Mouse (Mus musculus) Muller cell, postnatal 12 days (primary cell): ENCODE results near the gene Rtn4rl1.
A peak's percentile ranks its signal among the peaks of the same experiment; 100 is the strongest.

Experiments used
- DNase-seq: peaks from one replicate; pipeline ENCODE4 v3.0.0-alpha.2; 2015; ENCODE audit errors: inconsistent ontology term

Gene Rtn4rl1

GRCm38 (mm10) chr11:75212876-75213275 lies 19.3 kb downstream of the Rtn4rl1 start:
- no peak for DNase-seq

GRCm38 (mm10) chr11:75213372-75214080 lies 19.9 kb downstream of the Rtn4rl1 start:
- DNase-seq = peak; percentile 65

- DNase-seq = no peak
These were observed 20.7 kb downstream of the Rtn4rl1 start for GRCm38 (mm10) chr11:75214081-75214950.

- no peak for DNase-seq
These were observed 26.5 kb downstream of the Rtn4rl1 start for GRCm38 (mm10) chr11:75220115-75220514.

GRCm38 (mm10) chr11:75220517-75221145 lies 27.0 kb downstream of the Rtn4rl1 start:
- peak; percentile 40 for DNase-seq

- DNase-seq = no peak
These were observed 30.5 kb downstream of the Rtn4rl1 start for GRCm38 (mm10) chr11:75224062-75224461.

GRCm38 (mm10) chr11:75224835-75225234 lies 31.3 kb downstream of the Rtn4rl1 start:
- no peak for DNase-seq

GRCm38 (mm10) chr11:75227632-75228031 lies 34.0 kb downstream of the Rtn4rl1 start:
- no peak for DNase-seq

GRCm38 (mm10) chr11:75229289-75229688 lies 35.7 kb downstream of the Rtn4rl1 start:
- DNase-seq = no peak

GRCm38 (mm10) chr11:75230272-75230760 lies 36.7 kb downstream of the Rtn4rl1 start:
- no peak for DNase-seq

GRCm38 (mm10) chr11:75231756-75232155 lies 38.2 kb downstream of the Rtn4rl1 start:
- DNase-seq = no peak

- peak; percentile 48 for DNase-seq
These were observed 38.9 kb downstream of the Rtn4rl1 start for GRCm38 (mm10) chr11:75232434-75232833.

GRCm38 (mm10) chr11:75234745-75235144 lies 41.2 kb downstream of the Rtn4rl1 start:
- no peak for DNase-seq

- no peak for DNase-seq
These were observed 46.8 kb downstream of the Rtn4rl1 start for GRCm38 (mm10) chr11:75240158-75240934.

- no peak for DNase-seq
These were observed 49.2 kb downstream of the Rtn4rl1 start for GRCm38 (mm10) chr11:75242710-75243255.

- DNase-seq = no peak
These were observed 51.0 kb downstream of the Rtn4rl1 start for GRCm38 (mm10) chr11:75244368-75245275.

- peak; percentile 60 for DNase-seq
These were observed 52.1 kb downstream of the Rtn4rl1 start for GRCm38 (mm10) chr11:75245372-75246330.

GRCm38 (mm10) chr11:75246589-75246988 lies 53.0 kb downstream of the Rtn4rl1 start:
- DNase-seq = peak; percentile 86
